Mouse (Mus musculus) lung, postnatal 14 days (tissue): ENCODE measurements around the gene Prc1.

Experiments used
- DNase-seq: peaks from one replicate; pipeline ENCODE4 v3.0.0; 2021

The Prc1 gene

DNA sequence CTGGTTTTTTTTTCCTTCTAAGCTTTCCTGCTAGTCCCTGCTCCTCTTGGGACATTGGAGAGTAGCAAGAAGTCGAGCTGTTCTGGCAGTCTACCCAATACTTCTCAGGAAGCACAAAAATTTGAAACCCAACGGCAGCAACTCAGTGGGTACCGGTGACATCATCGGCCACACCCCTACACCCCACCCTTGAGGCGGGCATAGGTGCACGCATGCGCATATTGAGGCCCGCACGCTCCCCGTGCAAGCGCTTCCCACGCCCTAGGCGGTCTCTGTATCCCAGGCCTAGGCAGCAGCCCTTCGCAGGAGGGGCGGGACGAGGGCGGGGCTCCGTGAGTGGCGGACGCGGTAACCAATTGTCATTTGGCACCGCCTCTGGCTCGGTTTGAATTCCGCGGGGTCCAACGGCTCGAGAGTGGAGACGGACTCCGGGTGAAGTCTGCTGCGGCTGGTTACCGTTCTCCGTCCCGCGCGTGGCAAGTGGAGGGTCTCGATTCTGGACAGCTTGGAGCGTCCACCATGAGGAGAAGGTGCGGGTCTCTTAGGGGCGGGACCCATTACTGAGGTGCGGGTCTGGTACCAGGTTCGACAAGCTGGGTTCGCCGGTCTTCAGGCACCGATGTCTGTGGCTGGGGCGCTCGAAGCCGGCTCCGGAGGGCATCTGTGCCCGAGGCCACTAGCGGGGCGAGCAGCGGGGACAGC, at the start of gene Prc1:
Gene Prc1, plus strand, starts transcription at position 389 of the 702 bp plus-strand sequence.
- DNase-seq, result peak; percentile 98

DNA sequence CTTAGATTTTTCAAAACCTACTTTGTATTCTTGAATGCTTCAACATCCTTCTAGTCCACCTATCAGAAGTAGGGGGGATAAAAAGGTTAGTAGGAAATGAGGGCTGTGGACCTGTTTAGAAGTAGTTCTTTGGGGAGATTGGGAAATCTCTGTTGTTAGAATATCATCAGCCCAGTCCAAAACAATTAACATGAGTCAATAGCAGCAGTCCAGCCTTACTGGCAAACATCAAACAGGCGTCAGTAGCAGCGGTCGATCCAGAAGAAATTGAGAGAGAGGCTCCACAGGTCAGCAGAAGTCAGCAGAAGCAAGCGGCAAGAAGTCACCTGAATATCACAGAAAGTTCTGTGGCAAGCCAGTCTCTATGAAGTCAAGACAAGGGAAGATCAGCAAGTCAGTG, 49.4 kb upstream of the Prc1 start:
- no peak for DNase-seq

DNA sequence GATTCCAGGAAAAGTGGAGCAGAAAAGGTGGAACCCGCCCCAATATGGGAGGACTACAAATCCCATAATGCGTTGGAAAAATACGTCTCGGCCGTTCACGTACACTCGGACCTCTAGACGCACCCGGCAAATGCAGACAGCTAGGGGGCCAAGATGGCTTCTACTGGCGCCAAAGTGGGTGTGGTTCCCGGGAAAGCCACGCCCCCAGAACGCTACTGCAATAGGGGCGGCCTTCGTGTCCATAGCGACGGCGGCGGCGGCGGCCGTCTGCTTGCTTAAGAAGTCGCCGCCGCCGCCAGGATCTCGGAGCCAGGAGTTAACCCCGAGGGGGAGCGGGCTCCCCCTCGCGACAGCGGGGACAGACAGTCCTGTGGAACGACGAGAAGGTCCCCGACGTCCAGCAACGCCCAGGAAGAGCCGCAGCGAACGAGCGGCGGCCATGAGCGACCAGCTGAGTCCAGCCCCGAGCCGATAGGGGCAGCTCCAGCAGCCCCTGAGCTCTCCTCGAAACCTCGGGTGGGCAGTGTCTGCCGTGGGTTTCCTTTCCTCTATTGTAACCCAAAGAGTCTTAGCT, 48.0 kb upstream of the Prc1 start, which contains the start of gene Ttll13:
Gene Ttll13, plus strand, starts transcription at position 229 of the 574 bp plus-strand sequence.
- peak; percentile 98 for DNase-seq

DNA sequence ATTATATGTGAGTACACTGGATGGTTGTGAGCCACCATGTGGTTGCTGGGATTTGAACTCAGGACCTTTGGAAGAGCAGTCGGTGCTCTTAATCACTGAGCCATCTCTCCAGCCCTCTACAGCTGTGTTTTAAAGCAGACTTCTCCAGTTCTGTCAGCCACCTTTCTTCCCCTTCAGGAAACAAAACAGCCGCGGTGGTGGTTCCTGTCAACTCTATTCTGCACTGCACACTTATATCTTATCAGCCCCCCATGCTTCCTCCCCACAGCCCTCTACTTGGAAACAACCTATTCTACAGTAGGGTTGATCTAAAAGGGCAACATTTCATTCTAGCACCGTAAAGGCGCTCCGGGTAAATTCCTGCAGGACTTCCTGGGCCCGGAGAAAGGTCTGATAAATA, 47.4 kb upstream of the Prc1 start:
- no peak for DNase-seq

DNA sequence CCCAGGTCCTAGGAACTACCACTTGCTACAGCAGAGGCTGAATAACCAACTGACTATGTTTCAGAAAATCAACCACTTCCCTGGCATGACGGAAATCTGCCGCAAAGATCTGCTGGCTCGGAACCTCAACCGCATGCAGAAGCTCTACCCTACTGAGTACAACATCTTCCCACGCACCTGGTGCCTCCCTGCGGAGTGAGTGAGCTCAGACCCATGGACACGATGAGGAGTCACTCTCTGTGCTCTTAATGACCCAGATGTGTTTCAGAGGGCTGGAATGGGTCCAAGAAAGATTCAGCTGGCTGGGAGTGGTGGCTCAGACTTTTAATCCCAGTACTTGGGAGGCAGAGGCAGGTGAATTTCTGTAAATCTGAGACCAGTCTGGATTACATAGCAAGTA, 41.8 kb upstream of the Prc1 start:
- DNase-seq, result no peak

DNA sequence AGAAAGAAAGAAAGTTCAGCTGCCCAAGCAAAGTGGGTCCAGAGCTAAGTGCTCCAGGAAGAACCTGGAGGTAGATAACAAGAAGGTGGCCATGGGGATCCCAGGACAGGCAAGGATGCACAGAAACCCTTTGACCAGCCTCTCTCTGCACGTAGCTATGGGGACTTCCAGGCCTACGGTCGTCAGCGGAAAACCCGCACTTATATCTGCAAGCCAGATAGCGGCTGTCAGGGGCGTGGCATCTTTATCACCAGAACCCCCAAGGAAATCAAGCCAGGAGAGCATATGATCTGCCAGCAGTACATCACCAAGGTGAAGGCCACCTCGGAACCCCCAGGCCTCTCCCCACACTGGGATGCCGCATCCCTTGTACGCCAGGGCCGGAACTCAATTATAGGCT, 41.4 kb upstream of the Prc1 start:
- DNase-seq, result no peak

DNA sequence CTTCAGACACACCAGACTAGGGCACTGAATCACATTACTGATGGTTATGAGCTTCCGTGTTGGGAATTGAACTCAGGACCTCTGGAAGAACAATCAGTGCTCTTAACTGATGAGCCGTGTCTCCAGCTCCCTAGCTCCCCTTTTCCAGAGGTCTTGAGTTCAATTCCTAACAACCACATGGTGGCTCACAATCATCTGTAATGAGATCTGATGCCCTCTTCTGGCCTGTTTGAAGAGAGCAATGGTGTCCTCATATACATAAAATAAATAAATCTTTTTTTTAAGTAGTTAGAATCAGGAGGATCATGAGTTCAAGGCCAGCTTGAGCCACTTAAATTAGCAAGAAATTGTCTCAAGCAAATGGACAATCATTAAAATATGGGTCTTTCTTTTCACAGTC, 38.3 kb upstream of the Prc1 start:
- no peak for DNase-seq

DNA sequence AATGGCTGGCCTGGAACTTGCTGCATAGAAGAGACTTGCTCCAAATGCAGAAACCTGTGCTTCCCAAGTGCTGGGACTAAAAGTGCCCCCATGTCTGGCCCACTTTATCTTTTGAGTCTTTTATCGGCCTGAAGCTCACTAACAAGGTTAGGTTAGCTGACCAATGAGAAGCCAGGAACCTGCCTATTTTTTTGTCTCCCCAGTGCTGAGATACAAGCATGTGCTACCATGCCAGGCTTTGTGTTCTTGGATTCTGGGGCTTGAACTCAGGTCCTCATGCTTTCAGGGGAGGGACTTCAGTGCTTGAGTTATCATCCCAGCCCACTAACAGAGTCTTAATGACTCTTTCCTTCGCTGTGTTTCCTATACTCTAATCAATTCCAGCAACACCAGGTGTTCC, 36.5 kb upstream of the Prc1 start:
- no peak for DNase-seq

DNA sequence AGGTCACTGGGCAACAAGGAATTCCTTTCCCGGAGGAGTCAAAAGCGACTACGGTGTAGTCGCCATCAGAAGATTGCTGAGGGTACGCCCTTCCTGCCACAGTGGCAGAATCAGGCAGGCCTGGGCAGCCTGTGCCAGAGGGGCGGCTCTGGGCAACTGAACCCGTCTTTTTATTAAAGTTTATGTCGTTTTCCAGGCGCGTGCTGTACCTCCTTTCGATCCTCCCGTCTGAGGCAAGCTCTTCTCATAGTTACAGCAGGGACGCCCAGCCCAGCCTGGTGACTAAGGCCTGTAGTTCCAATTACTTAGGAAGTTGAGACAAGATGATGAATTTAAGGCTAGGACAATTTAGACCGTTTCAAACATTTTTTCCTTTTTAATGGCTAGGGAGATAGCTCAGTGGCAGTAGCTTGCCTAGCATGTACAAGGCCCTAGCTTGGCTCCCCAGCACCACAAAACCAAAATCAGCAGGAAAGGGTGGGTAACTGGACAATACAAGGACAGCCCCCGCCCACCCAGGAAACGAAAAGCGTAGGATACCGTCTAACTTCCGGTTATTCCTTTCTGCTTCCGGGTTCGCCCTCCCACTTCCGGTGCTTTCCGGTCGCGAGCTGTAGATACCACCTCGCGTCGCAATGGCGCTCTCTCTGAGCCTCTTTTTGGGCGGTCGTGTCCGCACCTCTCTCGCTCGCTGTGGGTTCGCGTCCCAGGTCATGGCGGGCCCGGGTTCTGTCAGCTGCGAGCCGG, 33.5 kb upstream of the Prc1 start, which contains the start of gene Ngrn:
Gene Ngrn, plus strand, starts transcription at position 591 of the 747 bp plus-strand sequence.
- peak; percentile 87 for DNase-seq

DNA sequence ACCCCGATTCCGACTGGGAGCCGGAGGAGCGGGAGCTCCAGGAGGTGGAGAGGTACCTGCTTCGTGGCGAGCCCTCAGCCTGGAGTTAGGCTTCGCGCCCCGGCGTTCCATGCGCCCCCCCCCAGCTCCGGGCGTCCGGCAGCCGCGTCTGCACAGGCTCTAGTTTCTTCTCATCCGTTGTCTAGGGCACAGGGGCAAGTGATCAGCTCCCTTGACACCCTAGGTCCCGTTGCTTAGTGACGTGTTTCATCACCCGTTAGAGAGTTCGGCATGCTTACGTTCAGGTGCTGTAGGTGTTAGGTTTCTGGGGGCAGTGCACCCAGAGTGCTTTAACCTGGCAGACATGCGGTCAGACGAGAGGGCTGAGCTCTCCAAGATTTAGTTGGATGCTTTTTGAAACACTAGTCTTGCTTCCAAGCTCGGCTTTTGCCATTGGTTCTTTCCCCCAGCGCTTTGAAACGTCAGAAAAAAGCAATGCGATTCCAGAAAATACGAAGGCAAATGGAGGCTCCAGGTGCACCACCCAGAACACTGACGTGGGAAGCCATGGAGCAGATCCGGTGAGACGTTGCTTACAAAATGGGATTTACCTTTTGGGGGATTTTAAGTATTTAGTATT, 32.8 kb upstream of the Prc1 start:
- no peak for DNase-seq

DNA sequence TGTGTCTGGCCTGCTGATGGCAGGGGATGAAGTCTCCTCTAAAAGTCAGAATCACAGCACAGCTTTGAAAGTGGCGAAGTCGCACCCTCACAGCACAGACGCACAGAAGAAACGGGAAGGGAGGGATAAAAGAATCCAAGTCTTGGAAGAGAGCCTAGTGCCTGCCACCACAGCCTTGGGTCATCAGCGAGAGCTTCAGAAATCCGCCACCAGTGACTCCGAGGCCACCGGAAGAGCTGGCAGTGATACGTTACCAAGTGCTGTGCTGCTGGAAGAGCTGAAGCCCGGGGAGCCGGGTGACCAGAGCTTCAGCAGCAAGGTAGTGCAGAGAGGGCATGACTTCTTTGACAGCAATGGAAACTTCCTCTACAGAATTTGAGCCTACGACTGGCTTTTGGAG, 29.6 kb upstream of the Prc1 start:
- no peak for DNase-seq

DNA sequence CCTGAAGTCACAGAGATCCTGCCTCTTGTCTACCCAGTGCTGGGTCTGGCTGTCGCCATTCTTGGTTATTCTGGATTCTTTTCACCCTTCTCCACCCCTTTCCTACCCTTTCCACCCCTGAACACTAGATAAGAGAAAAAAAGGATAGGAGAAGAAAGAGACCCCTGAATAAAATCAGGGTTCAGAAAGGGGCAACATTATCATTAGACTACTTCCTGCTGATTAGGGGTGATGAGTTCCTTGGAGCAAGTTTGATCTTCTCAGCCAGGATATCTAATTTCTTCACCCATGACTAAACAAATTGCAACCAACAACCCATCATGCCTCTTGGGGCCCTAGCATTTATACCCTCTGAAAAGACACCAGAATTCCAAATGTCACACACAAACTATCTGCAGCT, 26.5 kb upstream of the Prc1 start:
- DNase-seq, result no peak

DNA sequence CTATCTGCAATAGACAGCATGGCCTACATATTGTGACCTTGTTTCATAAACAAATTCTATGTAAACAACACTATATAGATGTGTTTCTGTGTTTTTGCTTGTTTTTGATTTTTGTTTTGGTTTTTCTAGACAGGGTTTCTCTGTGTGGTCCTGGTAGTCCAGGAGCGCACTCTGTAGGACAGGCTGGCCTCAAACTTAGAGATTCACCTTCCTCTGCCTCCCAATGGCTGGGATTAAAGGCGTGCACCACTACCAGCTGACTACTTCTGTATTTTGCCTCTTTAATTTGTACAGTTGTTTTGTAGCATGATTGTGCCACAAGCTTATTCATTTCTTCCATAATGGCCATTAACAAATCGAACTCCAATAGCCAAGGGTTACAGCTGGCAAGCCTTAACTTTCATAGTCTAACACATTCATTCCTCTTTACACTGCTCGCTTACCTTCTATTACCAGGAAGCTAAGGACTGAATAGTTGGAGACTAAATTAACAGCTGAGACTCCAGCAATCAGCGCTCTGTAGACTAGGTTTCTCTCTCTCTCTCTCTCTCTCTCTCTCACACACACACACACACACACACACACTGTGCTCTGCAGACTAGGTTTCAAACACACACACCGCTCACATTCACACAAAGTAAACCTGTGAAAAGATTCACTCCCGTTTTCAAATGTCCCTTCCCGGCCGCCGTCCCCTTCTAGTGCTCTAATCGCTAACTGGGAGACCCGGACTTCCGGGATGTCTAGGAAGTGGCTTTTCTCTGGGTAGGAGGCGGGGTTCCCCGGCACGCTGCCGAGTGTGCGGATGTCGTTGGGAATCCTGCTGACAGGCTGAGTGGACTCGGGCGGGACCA, 25.1 kb upstream of the Prc1 start, which contains the start of gene Vps33b:
Gene Vps33b, plus strand, starts transcription at position 753 of the 854 bp plus-strand sequence.
- peak; percentile 99 for DNase-seq

DNA sequence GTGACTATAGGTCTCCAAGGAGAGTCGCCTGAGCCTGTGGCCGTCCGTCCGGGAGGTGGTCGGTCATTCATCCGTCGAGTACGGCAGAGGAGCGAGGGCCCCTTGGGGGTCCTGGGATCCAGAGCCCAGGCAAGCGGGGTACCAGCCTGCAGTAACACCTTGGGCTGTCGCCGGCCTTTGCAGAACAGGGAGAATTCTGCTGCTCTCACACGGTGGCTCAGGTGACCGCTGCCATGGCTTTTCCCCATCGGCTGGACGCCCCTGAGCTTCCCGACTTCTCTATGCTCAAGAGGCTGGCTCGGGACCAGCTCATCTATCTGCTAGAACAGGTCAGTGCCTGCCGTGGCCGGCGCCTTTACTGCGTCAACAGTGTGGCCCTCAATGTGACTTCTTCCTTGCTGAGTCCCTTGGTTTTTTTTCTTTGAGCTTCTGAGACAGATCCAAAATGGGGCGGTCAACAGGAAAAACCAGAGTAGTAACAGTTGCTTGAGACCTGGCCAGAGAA, 24.4 kb upstream of the Prc1 start:
- peak; percentile 40 for DNase-seq

DNA sequence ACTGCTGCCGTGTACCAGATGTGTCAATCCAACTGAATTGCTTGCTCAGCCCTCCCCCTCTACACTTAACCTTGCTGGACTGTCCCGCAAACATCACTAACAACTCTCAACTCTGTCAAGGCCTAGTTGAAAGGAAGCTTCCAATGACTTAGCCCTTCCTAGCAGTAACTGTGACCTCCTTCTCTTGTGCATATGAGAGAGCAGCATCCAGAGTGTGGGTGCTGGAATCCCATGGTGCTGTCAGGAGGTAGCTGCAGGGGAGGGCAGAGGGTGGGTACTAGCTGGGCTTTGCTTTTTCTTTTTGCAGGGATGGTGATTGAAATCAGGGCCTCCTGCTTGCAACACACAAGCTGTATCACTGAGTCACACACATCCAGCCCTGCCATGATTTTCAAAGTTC, 20.8 kb upstream of the Prc1 start:
- DNase-seq, result no peak

DNA sequence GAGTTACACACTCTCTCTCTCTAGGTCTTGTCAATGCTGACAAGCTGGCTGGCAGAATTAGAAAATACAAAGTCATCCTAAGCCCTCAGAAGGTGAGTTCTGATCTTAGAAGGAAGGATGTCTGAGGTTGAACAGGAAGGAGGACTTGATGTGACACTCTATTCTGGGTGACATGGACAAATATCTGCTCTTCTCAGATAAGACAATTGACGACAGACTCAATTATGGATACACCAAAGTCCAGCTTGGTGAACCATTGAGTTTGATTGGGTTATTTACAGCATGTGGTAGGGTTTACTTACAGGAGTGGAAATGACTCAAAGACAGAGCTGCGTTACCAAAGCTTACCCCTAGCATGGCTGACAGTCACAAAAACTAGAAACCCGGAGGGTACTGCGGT, 17.9 kb upstream of the Prc1 start:
- no peak for DNase-seq

DNA sequence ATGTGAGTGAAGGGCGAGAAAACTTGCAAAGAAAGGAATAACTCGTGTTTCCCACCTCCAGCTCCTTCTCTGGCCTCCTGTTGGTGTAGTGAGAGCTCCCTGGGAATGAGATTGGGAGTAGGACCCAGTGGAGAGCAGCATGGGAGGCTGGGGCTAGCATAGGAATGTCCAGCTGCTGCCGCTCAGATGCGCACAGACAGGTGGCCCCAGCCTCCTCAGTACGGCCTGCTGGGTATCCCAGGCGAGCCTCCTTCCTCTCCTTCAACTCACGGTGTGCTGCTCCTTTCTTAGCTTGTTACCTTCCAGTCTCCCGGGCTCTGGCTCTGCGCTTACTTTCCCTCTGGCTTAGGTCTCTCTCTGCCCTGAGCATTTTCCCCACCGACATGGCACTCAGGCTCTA, 14.2 kb upstream of the Prc1 start:
- no peak for DNase-seq

DNA sequence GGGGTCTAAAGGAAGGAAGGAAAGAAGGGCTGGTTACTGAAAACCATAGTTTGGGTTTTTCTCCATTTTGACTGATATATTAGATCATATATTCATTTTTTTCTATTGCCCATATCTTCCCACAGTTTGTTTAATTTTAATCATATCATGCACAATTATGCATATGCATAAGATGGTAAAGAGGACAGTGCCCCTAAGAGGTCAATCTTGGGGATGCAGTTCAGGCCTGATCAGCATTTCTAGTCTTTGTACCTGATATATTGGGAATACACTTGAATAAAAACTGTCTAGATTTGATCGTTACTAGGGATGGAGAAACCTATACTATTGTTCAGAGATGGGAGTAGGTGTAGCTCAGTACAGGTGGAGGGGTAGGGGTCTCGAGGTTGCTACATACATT, 13.3 kb upstream of the Prc1 start:
- DNase-seq, result no peak

DNA sequence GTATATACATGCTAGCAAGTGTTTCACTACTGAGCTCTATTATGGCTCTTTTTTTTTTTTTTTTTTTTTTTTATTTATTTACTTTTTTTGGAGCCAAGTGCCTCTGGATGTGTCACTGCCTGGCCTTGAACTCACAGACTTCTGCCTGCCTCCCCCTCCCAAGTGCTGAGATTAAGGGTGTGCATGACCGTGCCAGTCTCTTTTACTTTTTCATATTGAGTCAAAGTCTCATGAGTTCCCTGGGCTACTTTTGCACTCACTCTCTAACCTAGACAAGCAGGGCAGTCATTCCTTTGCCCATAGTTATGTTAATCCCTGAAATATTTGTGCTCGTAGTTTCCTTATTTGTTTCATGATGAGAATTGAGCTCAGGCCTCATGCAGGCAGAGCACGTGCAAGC, 12.6 kb upstream of the Prc1 start:
- no peak for DNase-seq

DNA sequence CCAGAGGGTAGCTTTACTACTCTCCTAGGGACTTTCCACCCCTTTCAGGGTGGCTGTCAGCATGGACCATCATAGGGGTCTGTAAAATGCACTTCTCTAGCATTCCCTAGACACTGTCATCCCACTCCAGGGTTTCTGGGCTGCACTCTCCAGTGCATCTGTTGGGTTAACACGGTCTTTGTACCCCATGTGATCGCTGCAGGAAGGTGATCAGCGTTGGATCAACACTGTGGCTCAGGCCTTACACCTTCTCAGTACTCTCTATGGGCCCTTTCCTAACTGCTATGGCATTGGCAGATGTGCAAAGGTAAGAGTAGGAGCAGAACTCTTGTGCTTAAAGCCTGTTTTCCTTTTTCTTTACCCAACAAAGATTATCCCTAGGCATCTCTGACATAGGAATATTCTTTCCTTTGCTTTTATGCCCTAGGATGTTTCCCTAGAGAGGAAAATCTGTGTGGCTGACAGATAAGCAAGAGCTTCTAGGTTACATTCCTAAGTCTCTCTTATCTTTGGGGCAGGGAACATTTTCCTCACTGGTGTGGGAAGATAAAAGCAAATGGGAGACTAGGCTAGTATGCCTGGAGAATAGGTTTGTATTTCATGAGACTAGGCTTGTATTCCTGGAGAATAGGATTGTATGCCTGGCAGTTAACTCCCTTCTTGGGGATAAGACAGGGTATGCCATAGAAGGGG, 10.9 kb upstream of the Prc1 start:
- no peak for DNase-seq

DNA sequence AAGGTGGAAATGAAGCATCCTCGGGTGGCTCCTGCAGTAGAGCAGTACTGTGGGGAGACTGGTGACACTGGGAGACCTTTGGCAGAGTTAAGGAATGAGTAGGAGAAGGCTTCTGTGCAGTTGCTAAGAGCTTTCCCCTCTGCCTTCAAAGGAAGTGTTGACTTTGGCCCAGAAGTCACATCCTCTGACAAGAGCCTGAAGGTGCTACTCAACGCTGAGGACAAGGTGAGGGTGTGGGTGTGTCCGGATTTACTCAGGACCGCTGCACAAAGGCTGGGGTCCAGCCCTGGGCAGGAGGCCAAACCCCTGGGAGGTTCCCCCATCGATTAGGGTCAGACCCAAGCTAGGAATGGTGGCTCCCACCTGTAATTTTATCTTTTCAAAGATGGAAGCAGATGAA, 9.9 kb upstream of the Prc1 start:
- DNase-seq, result peak; percentile 27

DNA sequence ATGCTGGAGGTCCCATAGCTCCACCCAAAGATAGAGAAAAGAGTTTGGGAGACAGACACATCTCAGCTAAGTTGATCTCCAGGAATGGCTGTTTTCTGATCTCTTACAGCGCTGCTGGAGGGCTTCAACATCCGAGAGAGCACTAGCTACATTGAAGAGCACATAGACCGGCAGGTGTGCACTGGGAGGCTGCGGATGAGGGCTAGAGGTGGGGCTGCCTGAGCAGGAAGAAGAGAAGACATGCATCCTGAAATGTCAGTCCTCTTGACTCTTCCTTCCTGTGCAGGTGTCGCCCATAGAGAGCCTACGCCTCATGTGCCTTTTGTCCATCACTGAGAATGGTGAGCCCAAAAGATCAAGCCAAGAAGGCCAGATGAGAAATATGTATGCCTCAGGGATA, 8.5 kb upstream of the Prc1 start:
- no peak for DNase-seq
